Mouse (Mus musculus): ENCODE measurements at regions not wholly inside any gene's neighbourhood (a gene's known extent, or its start where the extent isn't known, plus 50 kb on each side); places are given as distances from the start of the nearest gene placed in this dataset.

DNA sequence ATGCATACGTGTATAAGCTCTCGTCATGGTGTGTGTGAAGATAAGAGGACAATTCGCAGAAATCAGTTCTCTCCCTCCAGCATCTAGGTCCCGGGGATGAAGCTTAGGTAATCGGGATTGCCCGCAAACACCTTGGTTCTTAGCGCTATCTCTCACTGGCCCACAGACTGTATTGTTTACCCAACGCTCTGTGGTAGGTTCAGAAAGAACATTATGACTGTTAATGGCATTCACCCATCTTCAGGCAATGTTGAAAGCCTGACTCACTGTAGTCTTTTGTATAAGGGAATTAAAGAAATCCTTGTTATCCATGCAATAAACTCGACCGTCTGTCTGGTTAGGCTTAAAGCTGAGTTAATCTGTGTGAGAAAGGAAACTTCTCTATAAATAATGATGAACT lies 84.4 kb upstream of the Tgfbr2 start:
- ATAC-seq (ENCODE audit: extremely low read depth, insufficient number of reproducible peaks, low FRiP score, poor library complexity, severe bottlenecking), result no peak

DNA sequence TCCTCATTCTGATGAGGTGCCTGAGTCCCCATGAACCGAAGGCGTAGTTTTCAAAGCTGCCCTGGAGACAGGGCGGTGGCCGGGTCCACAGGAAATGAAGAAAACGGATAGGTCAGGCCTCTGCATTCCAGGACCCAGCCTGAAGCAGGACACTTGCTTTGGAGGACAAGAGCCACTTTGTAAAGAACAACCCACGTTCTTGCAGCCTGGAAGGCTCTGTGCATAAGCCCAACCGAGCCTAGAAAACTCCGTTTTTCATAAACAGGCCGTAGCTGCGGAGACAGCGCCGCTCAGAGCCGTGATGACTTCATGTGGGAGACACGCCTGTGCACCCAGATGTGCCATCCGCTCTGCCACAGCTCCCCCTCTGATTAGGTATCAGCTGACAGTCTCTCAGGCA lies 78.4 kb upstream of the Tgfbr2 start:
- ATAC-seq (ENCODE audit: extremely low read depth, insufficient number of reproducible peaks, low FRiP score, poor library complexity, severe bottlenecking), result no peak

DNA sequence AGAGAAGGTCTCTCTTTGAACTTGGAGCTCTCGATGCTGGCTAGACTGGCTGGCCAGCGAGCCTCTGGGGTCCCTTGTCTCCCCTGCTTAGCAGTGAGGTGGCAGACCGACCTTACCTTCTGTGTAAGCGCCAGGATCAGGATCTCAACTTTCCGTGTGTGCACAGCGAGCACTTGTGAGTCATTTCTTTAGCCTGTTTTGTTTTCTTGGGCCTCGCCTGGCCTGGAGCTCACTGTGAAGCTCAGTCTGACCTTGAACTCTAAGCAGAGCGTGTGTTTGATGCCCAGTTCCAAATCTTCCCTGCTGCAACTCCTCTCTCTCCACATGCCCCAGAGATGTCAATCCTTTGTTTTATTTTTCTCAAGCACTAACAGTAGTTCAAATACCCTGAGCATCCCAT lies 77.6 kb upstream of the Tgfbr2 start:
- ATAC-seq (ENCODE audit: extremely low read depth, insufficient number of reproducible peaks, low FRiP score, poor library complexity, severe bottlenecking), result no peak

DNA sequence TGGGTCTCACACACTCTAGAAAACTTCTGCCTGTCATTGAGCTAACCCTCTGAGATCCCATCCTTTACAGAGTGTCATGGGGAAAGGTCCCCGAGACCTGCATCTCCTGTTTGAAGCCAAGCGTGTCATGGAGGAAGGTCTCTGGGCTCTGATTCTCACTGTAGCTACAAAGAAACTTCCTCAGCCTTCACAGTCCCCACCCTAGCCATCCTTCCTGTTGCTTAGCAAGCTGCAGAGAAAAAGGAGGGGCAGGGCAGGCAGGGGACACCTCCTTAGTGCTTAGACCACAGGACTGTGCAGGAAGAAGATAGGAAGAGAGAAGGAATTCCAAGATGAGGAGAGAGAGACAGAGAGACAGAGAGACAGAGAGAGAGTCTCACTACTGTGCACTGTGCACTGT lies 74.6 kb upstream of the Tgfbr2 start:
- ATAC-seq (ENCODE audit: extremely low read depth, insufficient number of reproducible peaks, low FRiP score, poor library complexity, severe bottlenecking), result no peak

DNA sequence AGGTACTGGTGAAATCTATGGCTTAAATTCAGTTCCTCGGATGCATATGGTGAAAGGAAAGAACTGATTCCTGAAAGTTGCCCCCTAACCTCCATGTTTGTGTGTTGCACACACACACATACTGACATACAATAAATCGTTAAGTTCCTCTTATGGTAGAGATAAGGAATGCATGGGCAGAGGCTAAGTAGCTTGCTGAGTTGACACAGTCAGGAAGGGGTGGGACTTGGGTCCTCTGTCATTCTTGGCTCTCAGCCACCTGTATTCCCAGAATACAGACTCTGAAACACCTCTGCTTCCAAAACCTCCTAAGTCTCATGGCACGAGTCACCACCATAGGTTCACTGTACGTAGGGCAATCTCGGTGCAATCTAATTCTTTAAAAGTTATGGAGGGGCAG lies 70.0 kb upstream of the Tgfbr2 start:
- no peak for ATAC-seq (ENCODE audit: extremely low read depth, insufficient number of reproducible peaks, low FRiP score, poor library complexity, severe bottlenecking)

DNA sequence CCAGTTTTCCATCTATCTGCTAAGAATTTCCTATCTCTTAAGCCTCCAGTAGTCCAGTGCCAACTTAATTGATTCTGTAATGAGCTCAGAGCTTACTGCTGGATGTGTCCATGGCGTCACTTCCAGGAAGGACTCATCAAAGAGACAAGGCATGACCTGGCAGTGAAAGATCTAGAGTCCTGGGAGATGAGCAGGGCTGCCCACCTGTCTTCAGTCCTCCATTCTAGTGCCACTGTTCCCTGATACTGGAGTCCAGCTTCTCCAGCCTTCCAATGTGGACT lies 69.4 kb upstream of the Tgfbr2 start:
- no peak for ATAC-seq (ENCODE audit: extremely low read depth, insufficient number of reproducible peaks, low FRiP score, poor library complexity, severe bottlenecking)

DNA sequence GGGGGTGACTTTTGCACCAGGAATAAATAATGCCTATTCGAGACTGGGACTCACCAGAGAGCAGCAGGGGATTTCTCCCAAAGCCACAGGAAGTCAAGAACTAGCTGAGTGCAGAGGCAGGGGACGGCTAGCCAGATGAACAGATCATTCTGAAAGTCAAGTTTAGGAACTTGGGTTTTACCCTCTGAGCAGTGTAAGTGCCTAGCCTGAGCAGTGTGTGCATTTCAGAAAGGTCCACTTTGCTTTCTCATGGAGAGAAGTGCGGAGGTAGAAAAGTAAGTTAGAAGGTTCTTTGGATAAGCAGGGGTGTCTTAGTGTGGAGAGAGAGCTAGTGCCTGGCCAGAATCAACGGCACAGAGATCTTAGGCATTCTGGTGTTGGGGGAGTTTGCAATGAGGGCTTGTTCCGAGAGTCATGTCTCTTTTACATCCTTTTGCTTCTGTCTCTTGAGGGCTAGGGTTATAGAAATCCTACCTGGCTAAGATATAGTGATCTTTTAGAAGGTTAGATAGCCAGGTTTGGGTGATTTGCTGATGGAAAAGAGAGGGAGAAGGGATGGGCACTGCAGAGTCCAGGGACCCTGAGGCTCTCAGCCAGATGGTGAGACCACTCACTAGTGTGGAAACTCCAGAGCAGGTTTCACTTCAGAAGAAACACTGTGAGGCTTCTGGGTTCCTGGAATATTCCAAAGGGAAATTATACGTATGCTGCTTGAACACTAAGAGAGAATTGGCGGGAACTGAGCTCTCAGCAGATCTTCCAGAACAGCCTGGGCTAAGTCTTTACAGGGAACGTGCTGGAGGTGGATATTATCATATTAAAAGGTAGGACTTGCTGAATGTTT lies 68.8 kb upstream of the Tgfbr2 start:
- no peak for ATAC-seq (ENCODE audit: extremely low read depth, insufficient number of reproducible peaks, low FRiP score, poor library complexity, severe bottlenecking)

DNA sequence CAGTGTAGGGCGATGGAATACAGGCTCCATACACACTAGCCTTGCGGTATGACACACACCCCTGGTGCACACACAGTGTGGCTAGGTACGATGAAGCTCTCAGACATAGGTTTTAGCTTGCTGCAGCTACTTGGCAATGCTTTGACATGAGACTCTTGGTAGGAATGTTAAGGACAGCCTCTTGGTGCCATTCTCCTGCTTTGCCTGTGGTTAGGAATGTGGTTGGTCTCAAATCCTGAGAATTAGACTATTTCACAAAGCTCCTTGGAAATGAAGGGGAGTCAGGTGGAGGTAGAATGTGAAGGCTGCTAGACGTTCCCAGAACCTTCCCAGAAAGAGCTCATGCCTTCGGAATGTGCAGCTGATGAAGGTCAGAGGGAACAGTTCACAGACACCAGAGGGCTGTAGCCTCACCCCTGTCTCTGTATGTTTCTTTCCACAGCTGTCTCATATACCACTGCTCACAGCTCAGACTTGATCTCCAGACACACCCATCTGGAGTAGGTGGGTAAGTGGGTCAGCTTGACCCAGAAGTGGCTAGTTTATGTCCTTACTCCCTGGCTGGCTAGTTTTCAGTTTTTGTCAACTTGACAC lies 66.9 kb upstream of the Tgfbr2 start:
- no peak for ATAC-seq (ENCODE audit: extremely low read depth, insufficient number of reproducible peaks, low FRiP score, poor library complexity, severe bottlenecking)

DNA sequence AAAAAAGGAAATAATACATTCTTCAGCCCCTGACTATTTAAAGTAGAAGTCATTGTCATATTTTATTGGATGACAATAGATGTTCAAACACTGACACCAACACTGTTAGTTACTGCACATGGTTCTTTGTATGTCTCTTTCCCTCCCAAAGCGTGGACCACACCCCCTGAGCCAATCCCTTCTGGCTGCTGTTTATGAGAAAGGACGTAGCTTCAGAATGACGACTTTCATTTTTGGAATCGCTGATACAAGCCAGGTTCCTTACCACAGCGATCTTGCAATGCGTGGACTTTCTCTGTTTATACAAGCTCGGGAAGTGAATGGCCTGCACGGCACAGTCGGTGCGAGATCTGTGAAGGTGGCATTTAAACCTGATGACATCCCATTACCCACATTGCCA lies 66.1 kb upstream of the Tgfbr2 start:
- ATAC-seq (ENCODE audit: extremely low read depth, insufficient number of reproducible peaks, low FRiP score, poor library complexity, severe bottlenecking), result no peak

DNA sequence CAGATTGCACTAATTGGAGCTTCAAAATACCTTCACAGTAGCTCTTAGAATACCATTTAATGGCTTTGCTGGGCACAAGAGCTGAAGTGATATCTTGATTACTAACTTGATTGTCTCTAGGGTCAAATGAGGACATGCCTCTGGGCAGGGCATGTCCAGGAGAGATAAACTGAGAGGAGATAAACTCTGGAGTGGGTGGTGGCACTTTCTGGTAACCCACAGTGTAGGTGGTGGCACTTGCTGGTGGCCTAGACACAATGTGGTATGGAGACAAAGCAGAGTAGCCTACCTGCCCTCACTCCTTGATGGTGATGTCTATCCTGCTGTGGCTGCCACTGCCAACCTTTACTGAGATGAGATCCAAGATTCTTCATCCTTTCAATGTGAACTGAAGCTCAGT lies 61.7 kb upstream of the Tgfbr2 start:
- ATAC-seq (ENCODE audit: extremely low read depth, insufficient number of reproducible peaks, low FRiP score, poor library complexity, severe bottlenecking), result no peak

DNA sequence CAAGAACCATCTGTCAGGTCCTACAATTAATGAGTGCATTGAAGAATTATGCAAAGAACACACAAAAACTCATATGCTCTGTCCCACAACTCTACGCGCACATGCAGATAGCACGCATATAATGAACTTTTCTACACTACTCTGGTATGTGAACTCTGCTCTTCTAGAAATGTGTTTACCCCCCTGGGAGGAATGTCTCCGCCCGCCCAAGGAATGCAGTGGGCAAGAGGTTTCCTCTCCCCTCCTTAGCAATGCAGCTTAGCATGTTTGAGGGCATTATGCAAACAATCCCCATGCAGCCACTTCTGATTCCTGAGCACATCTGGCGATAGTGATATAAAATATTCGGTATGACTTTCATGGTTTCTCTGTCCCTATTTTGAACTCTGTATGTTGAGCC lies 59.0 kb upstream of the Tgfbr2 start:
- ATAC-seq (ENCODE audit: extremely low read depth, insufficient number of reproducible peaks, low FRiP score, poor library complexity, severe bottlenecking), result no peak

DNA sequence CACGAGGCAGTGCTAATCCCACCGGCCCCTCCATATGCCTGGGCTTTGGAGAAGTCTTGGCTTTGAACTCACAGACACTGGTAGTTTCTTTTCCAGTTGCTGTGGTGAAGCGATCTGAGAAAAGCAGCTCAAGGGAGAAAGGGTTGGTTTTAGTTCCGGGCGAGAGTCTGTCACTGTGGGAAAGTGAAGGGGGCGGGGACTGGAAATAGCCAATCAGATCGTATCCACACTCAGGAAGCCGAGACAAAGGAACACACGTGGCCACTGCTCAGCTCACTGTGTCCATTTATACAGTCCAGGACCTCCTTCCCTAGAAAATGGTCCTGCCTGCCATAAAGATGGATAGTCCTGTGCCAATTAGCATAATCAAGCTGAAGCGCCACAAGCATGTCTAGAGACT lies 57.2 kb upstream of the Tgfbr2 start:
- no peak for ATAC-seq (ENCODE audit: extremely low read depth, insufficient number of reproducible peaks, low FRiP score, poor library complexity, severe bottlenecking)

DNA sequence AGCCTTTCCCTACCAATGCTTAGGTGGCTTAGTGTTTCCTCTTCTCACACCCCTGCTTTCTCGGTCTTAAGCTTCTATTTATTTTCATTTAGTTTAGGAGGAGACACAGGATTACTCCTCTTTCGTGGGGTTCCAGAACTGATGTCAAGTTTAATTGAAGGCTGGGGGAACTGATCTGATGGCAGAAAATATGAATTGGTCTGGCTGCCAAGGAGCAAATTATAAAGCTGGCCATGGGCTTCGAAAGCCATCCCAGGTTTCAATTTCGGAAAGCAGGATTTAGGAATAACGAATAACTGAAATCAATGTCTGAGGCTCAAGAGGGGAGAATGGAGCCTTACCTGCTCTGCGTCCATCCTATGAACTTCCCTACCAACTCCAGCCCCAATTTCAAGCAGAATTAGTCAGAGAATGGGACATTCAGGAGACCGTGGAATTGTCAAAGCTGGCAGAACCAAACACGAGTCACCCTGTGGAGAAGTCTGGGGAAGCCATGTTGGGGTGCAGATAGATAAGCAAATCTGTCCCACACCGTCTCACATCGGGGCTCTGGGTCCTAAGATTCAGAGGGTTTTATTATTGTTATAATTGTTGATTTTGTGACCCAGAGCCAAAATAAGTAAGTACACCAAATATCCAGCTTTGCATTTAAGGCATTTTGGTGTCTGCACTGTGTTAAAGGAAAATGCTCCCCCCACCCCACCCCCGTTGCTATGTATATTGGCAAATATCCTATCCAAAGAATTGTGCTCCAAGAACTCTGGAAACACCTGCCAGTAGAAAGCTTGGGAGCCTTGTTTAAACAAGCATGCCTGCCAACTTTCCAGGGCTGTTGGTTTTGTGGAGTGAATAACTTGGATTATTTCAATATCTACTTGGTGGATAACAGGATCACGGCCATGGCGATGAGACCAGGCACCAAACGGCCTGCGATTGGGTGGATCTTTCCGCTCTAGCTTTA lies 56.5 kb upstream of the Tgfbr2 start:
- ATAC-seq (ENCODE audit: extremely low read depth, insufficient number of reproducible peaks, low FRiP score, poor library complexity, severe bottlenecking), result no peak

DNA sequence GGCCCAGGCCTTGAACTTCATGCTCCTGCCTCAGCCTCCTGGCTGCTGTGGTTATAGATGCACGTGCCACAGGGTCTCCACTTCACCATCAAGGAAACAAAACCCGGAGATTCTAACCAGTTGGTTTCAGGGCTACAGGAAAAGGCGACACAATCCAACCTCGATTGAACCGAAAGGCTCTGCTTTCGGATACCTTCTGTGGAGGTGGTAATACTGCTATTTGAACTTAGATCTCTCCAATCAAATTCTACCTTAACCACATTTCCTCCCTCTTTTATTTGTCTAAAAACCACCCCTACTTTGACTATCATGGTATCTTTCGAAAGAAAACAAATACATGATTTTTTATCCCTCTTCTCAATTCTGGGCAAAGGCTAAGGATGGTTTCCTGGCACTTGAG lies 55.2 kb upstream of the Tgfbr2 start:
- no peak for ATAC-seq (ENCODE audit: extremely low read depth, insufficient number of reproducible peaks, low FRiP score, poor library complexity, severe bottlenecking)

DNA sequence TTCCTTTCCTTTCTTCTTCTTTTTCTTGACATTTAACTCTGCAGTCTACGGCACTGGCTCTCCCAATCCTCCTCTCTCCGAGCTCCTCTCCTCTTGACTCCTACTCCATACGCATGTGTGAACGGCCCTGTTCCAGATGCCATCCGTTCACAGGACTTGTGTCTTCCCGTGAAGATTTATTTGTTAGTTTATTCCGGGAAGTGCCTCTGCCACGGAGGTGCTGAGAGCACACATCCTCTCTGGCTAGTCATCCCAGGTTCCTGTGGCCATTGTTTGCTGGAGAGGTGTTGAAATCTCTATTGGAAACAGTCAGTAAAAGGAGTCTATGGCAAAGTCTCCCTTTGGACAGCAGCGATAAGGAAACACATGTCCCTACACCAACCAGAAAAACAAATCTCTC lies 53.3 kb upstream of the Tgfbr2 start:
- no peak for ATAC-seq (ENCODE audit: extremely low read depth, insufficient number of reproducible peaks, low FRiP score, poor library complexity, severe bottlenecking)

DNA sequence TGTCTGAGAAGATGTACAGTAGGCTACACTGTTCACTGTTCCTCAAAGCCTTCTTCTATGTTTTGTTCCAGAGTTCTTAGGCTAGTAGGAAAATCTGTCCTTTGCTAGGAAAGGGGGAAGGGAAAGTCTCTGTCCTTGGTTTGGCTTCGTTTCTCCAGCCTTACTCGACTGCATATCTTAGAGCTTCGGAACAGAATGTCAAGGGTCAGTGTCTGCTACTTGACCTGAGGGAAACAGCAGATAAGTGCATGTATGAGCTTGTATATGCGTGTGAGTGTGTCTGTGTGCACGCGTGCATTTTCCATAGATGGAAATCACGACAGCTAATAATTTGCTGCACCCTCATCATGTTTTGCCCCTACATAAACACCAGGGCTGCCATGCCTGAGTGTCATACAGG lies 52.6 kb upstream of the Tgfbr2 start:
- no peak for ATAC-seq (ENCODE audit: extremely low read depth, insufficient number of reproducible peaks, low FRiP score, poor library complexity, severe bottlenecking)
